Mouse (Mus musculus): ENCODE measurements around the gene Ets1.

- TF ChIP-seq GATA1 (IDR thresholded peaks at IDR 0.05; ENCODE audit: borderline replicate concordance, low read length) (no peak), FLI1 (IDR thresholded peaks at IDR 0.05; ENCODE audit: low read length) (no peak)
These were observed 10.7 kb downstream of the Ets1 start for GRCm38 (mm10) chr9:32646539-32647258.
